Mouse (Mus musculus): ENCODE data around the gene Gm11437. TPM values are rescaled to one million over a fixed set of nuclear protein-coding genes. Genes with fewer than 3 reads are reported as not detected.

Gm11437 gene
- polyA plus RNA-seq, 1 experiment from 2014 or later, result 0.14 TPM

DNA sequence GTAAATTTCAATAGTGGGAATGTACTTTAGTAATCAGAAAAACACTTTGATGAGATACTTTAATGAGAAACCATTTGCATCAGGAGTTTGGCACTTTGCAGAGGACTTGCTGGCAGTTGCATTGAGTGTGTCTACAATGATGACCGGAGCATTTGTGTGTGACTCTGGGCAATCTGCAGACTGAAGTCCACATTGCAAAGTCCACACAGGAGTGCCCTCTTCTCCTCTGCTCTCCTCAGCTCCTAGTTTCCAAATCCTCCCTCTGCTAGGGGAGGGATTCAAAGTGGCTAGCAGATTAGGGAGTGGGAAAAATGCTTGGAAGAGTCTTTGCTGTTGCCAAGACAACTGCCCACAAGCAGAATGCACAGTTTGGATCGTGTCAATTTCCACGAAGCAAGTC lies 21.2 kb downstream of the Gm11437 start:
- Histone ChIP-seq H3K4me1 (ENCODE audit: insufficient read depth) (peaks cover 7% of the 10 kb centered on the region; the same call in 1 of the 2 replicates), H3K36me3 (replicated peaks; ENCODE audit: insufficient read depth, low read length) (no peaks in the 10 kb centered on the region), H3K27me3 (ENCODE audit: insufficient read depth, low read length) (no peaks in the 10 kb centered on the region), H3K4me3 (ENCODE audit: low read depth, low read length) (no peak overlapping the region), H3K9ac (replicated peaks) (no peak overlapping the region), H3K4me2 (ENCODE audit: low read depth, low read length) (no peak overlapping the region), H3K9me3 (ENCODE audit: low read length) (no peaks in the 10 kb centered on the region), H3K27ac (ENCODE audit: low read depth) (peak overlapping the region; percentile 67)
- WGBS (ENCODE audit: insufficient replicate concordance), result 44% methylated on average over 3 of the region's 3 CpGs
- TF ChIP-seq CTCF (IDR thresholded peaks at IDR 0.05; ENCODE audit: low read depth) (no peak), EP300 (IDR thresholded peaks at IDR 0.05; ENCODE audit: low read depth) (no peak)
- peak; percentile 90 for ATAC-seq
- DNase-seq, result peak; percentile 22

DNA sequence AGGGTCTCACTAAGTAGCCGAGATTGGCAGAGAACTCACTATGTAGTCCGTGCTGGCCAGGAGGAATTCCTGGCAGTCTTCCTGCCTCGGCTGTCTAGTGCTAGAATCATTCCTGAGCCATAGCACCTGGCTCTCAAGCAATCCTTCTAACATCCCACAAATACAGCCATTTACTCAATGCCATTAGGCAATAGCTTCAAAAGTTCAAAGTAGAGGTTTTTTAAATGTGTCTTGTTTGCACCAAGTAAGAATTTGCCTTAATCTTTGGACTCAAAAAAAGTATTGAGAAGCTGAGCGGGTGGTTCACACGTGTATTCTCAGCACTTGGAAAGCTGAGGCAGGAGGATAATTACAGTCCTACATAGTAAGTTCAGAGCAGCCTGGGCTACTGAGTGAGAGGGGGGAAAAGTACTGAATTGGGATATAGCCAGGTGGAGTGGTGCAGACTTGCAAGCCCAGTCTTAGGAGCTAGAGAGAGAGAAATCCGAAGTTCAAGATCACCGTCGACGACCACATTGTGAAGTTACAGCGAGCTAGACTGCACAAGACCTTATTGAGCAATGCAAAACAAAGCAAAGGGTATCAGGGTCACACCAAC lies 22.0 kb downstream of the Gm11437 start:
- no peak overlapping the region for H3K4me3 ChIP-seq (ENCODE audit: low read depth, low read length)
- H3K9me3 ChIP-seq (ENCODE audit: low read length), result no peaks in the 10 kb centered on the region
- H3K4me1 ChIP-seq (ENCODE audit: insufficient read depth), result peaks cover 7% of the 10 kb centered on the region; the same call in 1 of the 2 replicates
- H3K9ac ChIP-seq (replicated peaks), result no peak overlapping the region
- DNase-seq (no peak), ATAC-seq (no peak; the same call in 1 of the 2 replicates)
- no peak overlapping the region for H3K4me2 ChIP-seq (ENCODE audit: low read depth, low read length)
- H3K27me3 ChIP-seq (ENCODE audit: insufficient read depth, low read length), result no peaks in the 10 kb centered on the region
- 55% methylated on average over 10 of the region's 10 CpGs for WGBS (ENCODE audit: insufficient replicate concordance)
- TF ChIP-seq CTCF (IDR thresholded peaks at IDR 0.05; ENCODE audit: low read depth), result no peak
- TF ChIP-seq EP300 (IDR thresholded peaks at IDR 0.05; ENCODE audit: low read depth), result no peak
- H3K36me3 ChIP-seq (replicated peaks; ENCODE audit: insufficient read depth, low read length), result no peaks in the 10 kb centered on the region
- H3K27ac ChIP-seq (ENCODE audit: low read depth), result 0 out of 2 replicates have a peak overlapping the region, but pooled peaks have one; percentile 62

DNA sequence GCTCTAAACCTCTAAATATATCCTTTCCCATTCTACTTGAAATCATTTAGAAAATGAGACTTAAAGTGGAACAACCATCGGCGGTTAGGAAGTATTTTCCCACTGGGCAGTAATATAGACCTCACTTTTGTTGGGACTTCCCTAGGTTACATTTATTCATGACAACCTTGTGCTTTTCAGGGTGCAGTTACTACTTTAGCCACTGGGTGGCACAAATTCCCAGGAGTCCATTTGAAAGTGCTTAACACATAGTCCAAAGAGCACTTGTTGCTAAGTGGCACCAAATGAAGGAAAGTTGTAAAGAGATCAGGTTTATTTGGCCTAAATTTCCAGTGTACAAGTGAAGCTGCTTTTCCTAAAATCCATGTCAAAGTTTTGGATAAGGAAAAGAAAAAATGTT lies 25.5 kb downstream of the Gm11437 start:
- H3K4me3 ChIP-seq (ENCODE audit: low read depth, low read length), result no peak overlapping the region
- peak; percentile 73 for DNase-seq
- H3K4me2 ChIP-seq (ENCODE audit: low read depth, low read length), result no peak overlapping the region
- no peak overlapping the region for H3K9ac ChIP-seq (replicated peaks)
- no peak overlapping the region for H3K27ac ChIP-seq (ENCODE audit: low read depth)
- 38% methylated on average over 2 of the region's 2 CpGs for WGBS (ENCODE audit: insufficient replicate concordance)
- peak; percentile 83 for TF ChIP-seq CTCF (IDR thresholded peaks at IDR 0.05; ENCODE audit: low read depth)
- TF ChIP-seq EP300 (IDR thresholded peaks at IDR 0.05; ENCODE audit: low read depth), result no peak
- no peaks in the 10 kb centered on the region for H3K27me3 ChIP-seq (ENCODE audit: insufficient read depth, low read length)
- H3K9me3 ChIP-seq (ENCODE audit: low read length), result no peaks in the 10 kb centered on the region
- ATAC-seq, result no peak
- peaks cover 7% of the 10 kb centered on the region; the same call in 1 of the 2 replicates for H3K4me1 ChIP-seq (ENCODE audit: insufficient read depth)
- no peaks in the 10 kb centered on the region for H3K36me3 ChIP-seq (replicated peaks; ENCODE audit: insufficient read depth, low read length)

DNA sequence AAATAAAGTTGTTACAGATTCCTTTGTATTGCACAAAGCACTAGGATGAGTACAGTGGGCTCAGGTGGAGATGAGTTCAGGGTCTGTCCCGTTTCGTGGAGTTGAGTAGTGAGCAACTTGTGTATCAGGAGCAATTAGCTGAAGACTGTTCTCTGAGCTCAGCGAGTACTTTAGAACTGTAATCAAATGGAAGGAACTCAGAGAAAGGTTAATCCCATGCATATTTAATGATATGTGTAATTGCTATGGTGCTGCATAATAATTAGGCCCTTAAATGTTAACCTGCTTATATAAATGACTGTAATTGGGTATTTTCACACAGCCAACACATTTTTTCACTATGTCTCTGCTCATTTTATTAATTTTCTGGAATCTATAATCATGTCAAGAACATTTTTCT lies 30.8 kb downstream of the Gm11437 start:
- Histone ChIP-seq H3K36me3 (replicated peaks; ENCODE audit: insufficient read depth, low read length) (no peaks in the 10 kb centered on the region), H3K4me3 (ENCODE audit: low read depth, low read length) (no peak overlapping the region), H3K4me2 (ENCODE audit: low read depth, low read length) (no peak overlapping the region), H3K27ac (ENCODE audit: low read depth) (no peak overlapping the region), H3K9ac (replicated peaks) (no peak overlapping the region), H3K4me1 (ENCODE audit: insufficient read depth) (no peaks in the 10 kb centered on the region), H3K9me3 (ENCODE audit: low read length) (no peaks in the 10 kb centered on the region), H3K27me3 (ENCODE audit: insufficient read depth, low read length) (no peaks in the 10 kb centered on the region)
- ATAC-seq, result no peak
- no peak for DNase-seq
- WGBS (ENCODE audit: insufficient replicate concordance), result 78% methylated on average over 3 of the region's 3 CpGs
- TF ChIP-seq EP300 (IDR thresholded peaks at IDR 0.05; ENCODE audit: low read depth) (no peak), CTCF (IDR thresholded peaks at IDR 0.05; ENCODE audit: low read depth) (no peak)

DNA sequence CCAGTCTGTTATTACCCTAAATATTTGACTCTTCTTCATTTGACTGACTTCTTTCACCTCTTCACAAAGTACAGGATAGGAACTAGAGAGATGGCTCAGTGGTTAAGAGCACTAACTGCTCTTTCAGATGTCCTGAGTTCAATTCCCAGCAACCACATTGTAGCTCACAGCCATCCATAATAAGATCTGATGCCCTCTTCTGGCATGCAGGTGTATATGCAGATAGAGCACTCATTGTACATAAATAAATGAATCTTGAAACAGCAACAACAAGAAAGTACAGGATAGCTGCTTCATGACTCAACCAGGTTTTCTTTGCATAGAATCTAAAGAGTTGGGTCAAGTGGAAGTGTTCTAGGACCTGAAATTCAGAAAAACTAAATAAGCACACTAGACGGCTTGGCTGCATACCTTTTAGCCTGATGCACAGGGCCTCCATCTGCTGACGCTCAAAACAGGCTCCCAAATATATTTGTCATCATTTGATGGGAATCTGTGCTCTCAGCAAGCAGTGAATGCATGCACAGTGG lies 32.9 kb downstream of the Gm11437 start:
- H3K9me3 ChIP-seq (ENCODE audit: low read length), result no peaks in the 10 kb centered on the region
- ATAC-seq, result no peak
- peak; percentile 54 for TF ChIP-seq CTCF (IDR thresholded peaks at IDR 0.05; ENCODE audit: low read depth)
- no peak for TF ChIP-seq EP300 (IDR thresholded peaks at IDR 0.05; ENCODE audit: low read depth)

DNA sequence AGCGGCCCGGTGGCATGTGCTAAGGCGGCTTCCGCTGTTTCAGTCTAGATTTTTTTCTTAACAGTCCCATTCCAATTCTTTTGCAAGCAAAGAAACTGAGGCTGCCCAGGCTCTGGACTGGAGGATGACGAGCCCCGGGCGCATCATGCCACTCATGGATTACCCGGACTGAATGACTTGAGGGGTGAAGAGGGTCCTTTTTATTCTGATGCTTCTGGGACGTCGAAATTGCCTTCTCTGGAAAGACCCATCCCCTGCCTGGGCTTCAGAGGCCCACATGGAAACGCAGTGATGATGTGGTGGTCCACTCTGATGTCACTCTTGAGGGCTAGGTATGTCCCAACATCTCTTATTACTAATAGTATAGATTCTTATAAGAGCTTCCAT lies 37.5 kb downstream of the Gm11437 start:
- ATAC-seq (no peak), DNase-seq (no peak)
- WGBS (ENCODE audit: insufficient replicate concordance), result 7% methylated on average over 11 of the region's 11 CpGs
- H3K4me2 ChIP-seq (ENCODE audit: low read depth, low read length), result peak overlapping the region; percentile 98
- H3K4me1 ChIP-seq (ENCODE audit: insufficient read depth), result peaks cover 8% of the 10 kb centered on the region
- no peaks in the 10 kb centered on the region for H3K27me3 ChIP-seq (ENCODE audit: insufficient read depth, low read length)
- peak overlapping the region; percentile 89 for H3K4me3 ChIP-seq (ENCODE audit: low read depth, low read length)
- TF ChIP-seq EP300 (IDR thresholded peaks at IDR 0.05; ENCODE audit: low read depth) (no peak), CTCF (IDR thresholded peaks at IDR 0.05; ENCODE audit: low read depth) (no peak)
- H3K9me3 ChIP-seq (ENCODE audit: low read length), result no peaks in the 10 kb centered on the region
- H3K9ac ChIP-seq (replicated peaks), result peak overlapping the region; percentile 86
- no peak overlapping the region for H3K27ac ChIP-seq (ENCODE audit: low read depth)
- H3K36me3 ChIP-seq (replicated peaks; ENCODE audit: insufficient read depth, low read length), result peaks cover 11% of the 10 kb centered on the region

More for the DNA sequence above, 32.9 kb downstream of the Gm11437 start:
- WGBS (ENCODE audit: insufficient replicate concordance), result 91% methylated on average over 2 of the region's 2 CpGs
- Histone ChIP-seq H3K4me3 (ENCODE audit: low read depth, low read length) (no peak overlapping the region), H3K4me1 (ENCODE audit: insufficient read depth) (peaks cover 5% of the 10 kb centered on the region), H3K27me3 (ENCODE audit: insufficient read depth, low read length) (no peaks in the 10 kb centered on the region), H3K27ac (ENCODE audit: low read depth) (no peak overlapping the region), H3K9ac (replicated peaks) (no peak overlapping the region), H3K4me2 (ENCODE audit: low read depth, low read length) (no peak overlapping the region), H3K36me3 (replicated peaks; ENCODE audit: insufficient read depth, low read length) (no peaks in the 10 kb centered on the region)
- DNase-seq, result no peak
